In the genomic region with DNA sequence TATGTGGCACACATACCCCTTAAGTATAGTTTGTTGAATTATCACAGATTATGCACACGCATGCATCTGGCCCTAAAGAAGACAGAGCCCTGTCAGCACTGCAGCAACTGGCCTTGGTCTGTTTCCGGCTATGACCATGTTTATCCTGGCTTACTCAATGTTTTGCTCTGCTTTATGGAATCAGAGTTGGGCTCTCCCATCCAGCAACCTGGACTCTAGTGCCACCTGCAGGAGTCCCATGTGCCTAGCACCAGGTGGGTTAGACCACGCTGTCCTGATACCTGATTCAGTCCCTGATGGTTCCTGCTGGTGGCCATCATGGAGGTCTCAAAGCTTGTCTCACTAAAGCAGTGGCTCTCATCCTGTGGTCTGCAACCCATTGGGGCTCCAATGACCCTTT, we compare ENCODE assay signal across 10 mouse cellular contexts.
DNase-seq lines count a peak whose midpoint lies in the region; ATAC-seq and TF ChIP-seq lines count a peak whose summit lies in the region.
"Had no signal": no experiment of that assay in that cellular context is flagged by ENCODE, and none has a peak within 500 bp of the region (broad histone marks: within the 10 kb centered on the region; RNA-seq: fewer than 3 reads in every experiment).

No protein-coding gene starts in this region.

- no peak for ATAC-seq in megakaryocyte-erythroid progenitor cell, adult 5-6 weeks (replicated peaks; ENCODE audit: low FRiP score, low TSS enrichment, poor library complexity, severe bottlenecking)
- no peak for ATAC-seq in heart, embryonic 12.5 days (ENCODE audit: insufficient number of reproducible peaks, low FRiP score)

- WGBS in heart, embryonic 12.5 days: 66% methylated on average over 3 of the region's 3 CpGs

- no peak for TF ChIP-seq POLR2A in CH12.LX (IDR thresholded peaks at IDR 0.05; ENCODE audit: low read depth, low read length)
- TF ChIP-seq POLR2A in brain, embryonic 14.5 days (IDR thresholded peaks at IDR 0.05; ENCODE audit: borderline replicate concordance, extremely low read depth, insufficient read depth, insufficient read length, poor library complexity, severe bottlenecking): no peak

- DNase-seq in left cerebral cortex, adult 2 months (ENCODE audit: extremely low spot score in 1 of 2, low spot score in 2 of 2): no peak
- no peak for DNase-seq in left cerebral cortex, adult 11 months (ENCODE audit: low spot score)
- peak; percentile 43 for DNase-seq in 416B (ENCODE audit: low read depth)
- DNase-seq in CH12.LX (ENCODE audit: extremely low read depth): peak; percentile 38
- DNase-seq in brain, embryonic 14.5 days (ENCODE audit: low read depth): no peak
- DNase-seq: embryo, embryonic 11 days; heart, postnatal 14 days had no signal

- no peak overlapping the region for H3K9ac ChIP-seq in CH12.LX (ENCODE audit: insufficient read depth, low read depth)
- no peak overlapping the region for H3K9ac ChIP-seq in heart, embryonic 12.5 days

- no peak overlapping the region for H3K4me3 ChIP-seq in left cerebral cortex, adult 2 months
- H3K4me3 ChIP-seq in CH12.LX (replicated peaks in 1 of 3; ENCODE audit: low read depth in 2 of 3, low read length in 2 of 3, poor library complexity in 1 of 3): no peak overlapping the region
- no peak overlapping the region for H3K4me3 ChIP-seq in heart, embryonic 12.5 days
- H3K4me3 ChIP-seq: myocyte had no signal

- no peak overlapping the region for H3K27ac ChIP-seq in left cerebral cortex, adult 2 months
- no peak overlapping the region for H3K27ac ChIP-seq in CH12.LX (ENCODE audit: insufficient read depth, low read depth)
- H3K27ac ChIP-seq in heart, embryonic 12.5 days (ENCODE audit: poor library complexity, severe bottlenecking): no peak overlapping the region

- no peaks in the 10 kb centered on the region; a peak in 2 of 4 replicates for H3K4me1 ChIP-seq in CH12.LX (ENCODE audit: control insufficient read depth in 1 of 2, insufficient read depth in 2 of 2)
- H3K4me1 ChIP-seq in heart, embryonic 12.5 days (replicated peaks): peaks cover 10% of the 10 kb centered on the region

- TF ChIP-seq CTCF in left cerebral cortex, adult 2 months (IDR thresholded peaks at IDR 0.05): peak; percentile 48
- TF ChIP-seq CTCF in CH12.LX (conservative IDR thresholded peaks at IDR 0.05 in 1 of 2, IDR thresholded peaks at IDR 0.05 in 1 of 2; ENCODE audit: low read depth in 2 of 2, low read length in 2 of 2): peak; percentile 64 to 77
- TF ChIP-seq CTCF in brain, embryonic 14.5 days (IDR thresholded peaks at IDR 0.05; ENCODE audit: borderline replicate concordance, extremely low read depth, insufficient read depth, insufficient read length): peak; percentile 29; the same call in 1 of the 2 replicates

- no peaks in the 10 kb centered on the region for H3K79me2 ChIP-seq in CH12.LX (replicated peaks; ENCODE audit: control insufficient read depth, extremely low read depth, insufficient read depth, poor library complexity, severe bottlenecking)

- no peaks in the 10 kb centered on the region for H3K9me3 ChIP-seq in CH12.LX (replicated peaks; ENCODE audit: low read length)
- peaks cover 9% of the 10 kb centered on the region; the same call in 1 of the 2 replicates for H3K9me3 ChIP-seq in heart, embryonic 12.5 days (replicated peaks)

- no peak for TF ChIP-seq EP300 in CH12.LX (IDR thresholded peaks at IDR 0.05; ENCODE audit: low read length)

- H3K36me3 ChIP-seq in CH12.LX (replicated peaks in 1 of 2; ENCODE audit: control insufficient read depth in 1 of 2, insufficient read depth in 1 of 2, low read length in 1 of 2): no peaks in the 10 kb centered on the region
- no peaks in the 10 kb centered on the region for H3K36me3 ChIP-seq in heart, embryonic 12.5 days

- in situ Hi-C loops in CH12.LX (cut with MboI; ENCODE audit: low pct_ligation_motif_present, low pct_unique_long_range_greater_than_20kb, low sequenced_read_pairs): no loop called here

- peak; percentile 70 for TF ChIP-seq RAD21 in CH12.LX (IDR thresholded peaks at IDR 0.05; ENCODE audit: low read depth, low read length)

- dilution Hi-C loops in CH12.LX (cut with MboI; ENCODE audit: extremely low pct_ligation_motif_present, extremely low pct_unique_long_range_greater_than_20kb, low sequenced_read_pairs): no loop called here

- no peak overlapping the region for H3K4me2 ChIP-seq in CH12.LX (ENCODE audit: insufficient read depth, low read depth, poor library complexity, severe bottlenecking)
- H3K4me2 ChIP-seq in heart, embryonic 12.5 days: no peak overlapping the region

- intact Hi-C loops in left cerebral cortex, adult 2 months (cut with DNase I): no loop called here

- H3K27me3 ChIP-seq in CH12.LX (replicated peaks): no peaks in the 10 kb centered on the region
- peaks cover 4% of the 10 kb centered on the region; the same call in 1 of the 2 replicates for H3K27me3 ChIP-seq in heart, embryonic 12.5 days (replicated peaks)

TF ChIP-seq in CH12.LX, 34 proteins besides CTCF, POLR2A, EP300 and RAD21:
- TF ChIP-seq E2F4 (IDR thresholded peaks at IDR 0.05; ENCODE audit: insufficient replicate concordance, low read depth, low read length) (no peak), SMC3 (IDR thresholded peaks at IDR 0.05; ENCODE audit: low read depth, low read length) (peak; percentile 70)

Comparison
In these comparisons a context has a peak if more than half of its experiments do, and no peak if none do; other contexts are left out.
1. DNase-seq: peak in 416B (single experiment) and CH12.LX (single experiment); none in left cerebral cortex, adult 2 months (0 of 2), left cerebral cortex, adult 11 months (single experiment) and brain, embryonic 14.5 days (single experiment).
2. Peak in every context shown above with its lines, with median percentiles within 50 percentile points of each other: CTCF ChIP-seq.